Mouse (Mus musculus): Measurements from ENCODE around the gene Scaper. TPM values are rescaled to one million over a fixed set of nuclear protein-coding genes. Genes with fewer than 3 reads are reported as not detected.

Scaper gene
- polyA plus RNA-seq (2017; shearing (Covaris generic)) = 10 to 100 TPM; 22.3 to 25.7 TPM

DNA sequence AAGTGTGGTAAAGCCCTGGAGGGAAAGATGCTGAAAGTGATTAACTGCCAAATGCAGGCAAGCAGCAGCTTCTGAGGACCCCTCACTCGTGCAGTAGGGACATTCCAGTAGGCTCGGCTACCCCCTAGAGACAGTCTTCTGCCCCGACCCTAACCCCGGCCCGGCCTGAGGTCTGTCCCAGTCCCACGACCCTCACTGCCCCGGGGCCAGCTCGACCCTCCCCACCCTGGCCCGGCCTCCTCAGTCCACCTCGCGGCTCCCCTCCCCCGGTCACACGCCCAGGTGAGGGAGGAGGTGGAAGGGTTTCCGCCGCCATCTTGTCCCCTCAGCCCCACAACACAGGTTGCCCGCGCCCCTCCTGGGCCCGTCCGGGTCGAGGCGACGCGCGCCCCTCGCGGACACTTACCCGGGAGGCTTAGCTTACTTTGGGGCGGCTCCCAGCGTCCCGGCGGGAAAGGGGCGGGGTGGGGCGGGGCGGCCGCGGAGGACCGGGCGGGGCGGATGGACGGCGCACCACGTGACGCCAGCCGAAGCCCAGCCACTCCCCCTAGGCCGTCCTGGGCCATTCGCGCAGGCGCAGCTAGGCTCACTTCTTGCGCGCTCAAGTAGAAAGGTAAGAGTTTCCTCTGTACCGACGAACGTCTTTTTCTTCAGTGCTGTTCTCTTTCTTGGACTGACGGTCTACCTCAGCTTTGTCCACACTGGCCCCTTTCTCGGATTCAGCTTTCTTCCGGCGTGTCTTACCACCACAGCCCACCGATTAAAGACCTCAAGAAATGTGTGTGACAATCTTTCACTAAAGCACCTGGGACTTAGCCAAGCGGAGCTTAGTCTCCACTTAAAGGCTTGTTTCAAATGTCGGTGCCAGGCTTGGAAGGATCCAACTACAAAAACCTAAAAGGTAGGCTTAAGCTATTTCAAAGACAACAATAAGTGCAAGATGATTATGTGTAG lies at the start of gene Scaper:
Scaper (minus strand) TSS at position 456 of the 954 bp plus-strand sequence.
- peak; percentile 94 for ATAC-seq

DNA sequence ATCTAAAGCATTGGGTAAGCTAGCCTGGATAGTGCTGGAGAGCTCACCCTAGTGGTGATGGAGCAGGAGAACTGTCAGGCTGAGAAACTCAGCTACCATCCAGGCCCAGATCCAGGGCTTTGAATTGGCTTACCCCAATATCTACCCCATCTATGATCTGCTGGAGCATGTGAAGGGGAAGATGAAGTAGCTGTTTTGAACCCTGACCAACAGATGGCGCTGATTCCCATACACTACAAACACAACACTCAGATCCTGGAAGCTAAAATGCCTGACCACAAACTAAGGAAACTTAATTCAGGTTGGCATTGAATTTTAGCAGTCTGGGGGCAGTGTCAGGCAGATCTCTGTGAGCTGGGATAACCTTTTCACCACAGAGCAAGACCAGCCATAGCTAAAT lies 8.9 kb upstream of the Scaper start:
- peak; percentile 61 for ATAC-seq

DNA sequence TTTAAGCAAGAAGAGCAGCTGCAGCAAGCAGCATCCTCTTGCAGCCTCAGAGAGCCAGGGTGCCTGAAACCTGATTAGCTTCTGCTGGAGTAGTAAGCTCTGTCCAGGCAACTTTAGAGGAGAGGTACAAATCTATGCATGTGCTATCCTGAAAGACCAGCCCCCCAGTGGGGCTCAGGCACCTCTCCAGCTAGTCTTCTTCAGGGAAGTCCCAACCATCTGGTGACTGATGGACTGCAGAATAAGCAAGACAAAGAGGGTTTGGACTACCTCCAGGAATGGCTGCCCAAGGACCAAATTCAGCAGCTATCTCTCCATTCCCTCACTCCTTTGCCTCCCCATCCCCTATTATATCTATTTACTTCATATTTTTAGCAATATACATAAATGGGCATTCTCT lies 3.4 kb upstream of the Scaper start:
- ATAC-seq = no peak

DNA sequence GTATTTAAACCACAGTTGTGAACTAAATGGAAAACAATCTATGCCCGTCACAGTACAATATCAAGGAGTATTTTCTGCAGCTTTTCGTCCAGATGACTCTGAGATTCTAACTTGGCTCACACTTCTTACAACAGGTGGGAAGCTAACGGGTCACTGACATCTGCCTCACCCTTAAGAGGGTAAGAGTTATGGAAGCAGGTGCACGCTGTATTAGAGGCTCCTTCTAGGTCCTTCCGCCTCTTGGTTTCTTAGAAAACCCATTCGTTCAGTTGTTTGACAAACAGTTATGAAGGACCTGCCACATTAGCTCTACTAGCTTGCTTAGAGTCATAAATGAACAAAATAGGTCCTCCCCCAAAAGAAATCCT lies 683 bp upstream of the Scaper start:
- peak; percentile 5 for ATAC-seq

DNA sequence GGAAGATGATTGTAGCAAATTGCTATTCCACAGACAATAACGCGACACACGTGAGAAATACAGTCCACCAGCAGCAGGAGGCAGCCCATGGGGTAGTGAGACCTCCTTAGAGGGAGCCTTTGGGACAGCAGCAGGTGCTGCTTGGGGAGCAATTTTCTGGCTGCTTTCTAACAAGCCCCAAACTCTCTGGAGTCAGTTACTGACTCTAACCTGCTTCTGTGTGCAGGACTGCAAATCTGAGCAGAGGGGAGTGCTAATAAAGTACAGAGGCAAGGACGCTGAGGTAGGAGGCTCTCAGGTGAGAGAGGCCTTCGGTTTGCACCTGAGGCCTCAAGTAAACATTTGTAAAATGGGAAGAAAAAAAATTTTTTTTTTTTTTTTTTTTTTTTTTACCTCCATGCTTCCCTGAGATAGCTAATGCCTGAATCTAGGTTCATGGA lies 675 bp downstream of the Scaper start:
- no peak for ATAC-seq

DNA sequence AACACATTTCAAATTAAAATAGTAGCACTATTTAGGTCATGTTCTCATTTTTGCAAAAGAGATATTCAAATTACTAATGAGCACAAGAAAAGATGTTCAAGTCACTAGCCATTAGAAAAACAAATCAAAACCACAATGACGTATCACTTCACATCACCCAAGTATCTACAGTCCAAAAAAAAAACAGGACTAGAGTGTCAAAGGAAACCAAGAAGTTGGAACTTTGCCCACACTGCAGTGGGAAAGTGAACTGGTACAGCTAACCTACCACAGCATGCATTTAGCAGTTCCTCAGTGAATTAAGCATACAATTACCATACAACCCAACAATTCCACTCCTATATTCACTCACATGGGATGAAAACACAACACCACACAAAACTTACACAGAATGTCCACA lies 5.4 kb downstream of the Scaper start:
- no peak for ATAC-seq

DNA sequence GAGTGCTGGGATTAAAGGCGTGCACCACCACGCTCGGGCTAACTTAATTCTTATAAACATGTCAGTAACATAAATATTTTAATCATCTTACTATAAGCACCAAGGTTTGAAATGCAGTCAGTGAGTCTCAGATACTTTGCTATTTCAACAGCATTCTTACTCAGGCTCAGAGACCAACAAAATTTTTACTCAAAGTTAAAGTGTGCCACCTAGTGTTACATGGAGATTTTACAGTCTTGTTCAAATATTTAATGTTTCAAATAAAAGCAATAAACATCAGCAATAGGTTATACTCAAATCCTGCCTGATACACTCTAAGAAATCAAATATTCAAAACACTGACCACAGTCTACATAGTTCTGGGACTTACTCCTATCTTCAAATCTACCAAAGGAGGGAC lies 19.3 kb downstream of the Scaper start:
- no peak for ATAC-seq

DNA sequence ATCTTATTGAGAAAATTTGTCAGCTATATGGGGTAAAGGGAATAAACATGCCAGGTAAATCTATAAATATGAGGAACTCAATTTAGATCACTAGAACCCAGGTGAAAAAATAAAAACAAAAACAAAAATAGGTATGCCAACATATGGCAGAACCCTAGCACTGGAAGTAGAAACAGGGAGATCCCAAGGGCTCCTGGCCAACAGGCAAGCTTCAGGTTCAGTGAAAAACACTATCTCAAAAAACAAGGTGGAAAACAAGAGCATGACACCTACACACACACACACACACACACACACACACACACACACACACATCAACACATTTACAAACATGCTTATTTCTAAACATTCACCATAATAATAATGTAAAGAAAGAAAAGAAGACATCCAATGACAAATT lies 21.2 kb downstream of the Scaper start:
- ATAC-seq = no peak

DNA sequence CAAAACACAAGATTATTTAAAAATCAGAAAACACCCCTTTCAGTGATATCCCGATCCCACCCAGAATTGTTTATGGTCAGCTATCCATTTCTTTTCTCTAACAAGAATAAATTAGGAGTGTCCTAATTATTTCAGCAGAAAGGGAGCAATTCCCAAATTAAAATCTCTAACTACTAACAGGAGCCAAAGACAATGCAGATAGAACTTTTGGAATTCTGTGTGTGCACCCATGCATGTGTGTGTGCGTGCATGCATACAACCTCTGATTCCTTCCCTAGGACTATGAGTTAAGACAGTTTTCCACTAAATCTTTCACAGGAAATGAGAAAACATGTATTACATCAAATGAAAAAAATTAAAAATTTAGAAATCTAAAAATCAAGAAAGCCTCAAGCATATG lies 26.4 kb downstream of the Scaper start:
- ATAC-seq = no peak

DNA sequence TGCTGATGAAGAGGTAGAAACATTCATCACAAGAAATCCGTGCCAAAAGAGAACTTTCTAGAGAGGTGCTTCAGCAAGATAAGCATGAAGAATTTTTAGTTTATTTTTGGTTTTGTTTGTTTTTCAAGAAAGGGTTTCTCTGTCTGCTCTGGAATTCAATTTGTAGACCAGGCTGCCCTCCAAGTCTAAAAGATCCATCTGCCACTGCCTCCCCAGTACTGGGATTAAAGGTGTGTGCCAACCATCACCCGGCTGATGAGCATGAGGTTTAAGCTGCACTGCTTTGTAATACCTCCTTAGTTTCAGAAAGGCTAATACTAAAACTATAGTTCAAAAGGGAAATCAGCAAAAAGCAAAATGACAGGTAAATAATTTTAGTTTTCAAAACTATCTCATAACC lies 35.0 kb downstream of the Scaper start:
- ATAC-seq = no peak

DNA sequence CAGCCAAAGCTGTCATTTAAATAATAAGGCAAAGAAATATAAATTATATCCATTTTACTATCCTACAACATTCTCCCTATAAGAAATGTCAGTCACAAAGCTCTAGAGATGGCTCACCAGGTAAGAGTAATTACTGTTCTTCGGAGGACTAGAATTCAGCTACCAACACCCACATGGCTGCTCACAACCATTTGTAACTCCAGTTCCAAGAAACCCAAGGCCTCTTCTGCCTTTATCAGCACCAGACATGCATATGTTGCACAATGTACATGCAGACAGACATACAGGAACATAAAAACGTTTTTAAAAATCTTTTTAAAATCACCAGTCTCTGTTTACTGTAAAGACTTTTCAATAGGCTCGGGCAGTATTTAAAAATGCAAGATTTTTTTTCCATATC lies 36.3 kb downstream of the Scaper start:
- ATAC-seq = no peak

DNA sequence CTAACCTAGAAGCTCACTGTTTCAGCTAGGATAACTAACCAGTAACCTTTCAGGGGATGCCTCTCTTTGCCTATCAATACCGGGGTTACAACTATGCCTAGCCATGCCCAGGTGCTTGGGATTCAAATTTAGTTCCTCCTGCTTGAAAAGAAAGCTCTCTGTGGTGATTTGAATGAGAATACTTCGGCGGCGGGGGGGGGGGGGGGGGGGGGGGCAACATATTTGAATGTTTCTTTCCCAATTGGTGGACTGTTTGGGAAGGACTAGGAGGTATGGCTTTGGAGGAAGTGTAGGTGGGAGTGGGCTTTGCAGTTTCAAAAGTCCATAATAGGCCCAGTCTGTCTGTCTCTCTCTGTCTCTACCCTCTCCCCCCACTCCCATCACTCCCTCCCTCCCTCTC lies 37.4 kb downstream of the Scaper start:
- no peak for ATAC-seq

DNA sequence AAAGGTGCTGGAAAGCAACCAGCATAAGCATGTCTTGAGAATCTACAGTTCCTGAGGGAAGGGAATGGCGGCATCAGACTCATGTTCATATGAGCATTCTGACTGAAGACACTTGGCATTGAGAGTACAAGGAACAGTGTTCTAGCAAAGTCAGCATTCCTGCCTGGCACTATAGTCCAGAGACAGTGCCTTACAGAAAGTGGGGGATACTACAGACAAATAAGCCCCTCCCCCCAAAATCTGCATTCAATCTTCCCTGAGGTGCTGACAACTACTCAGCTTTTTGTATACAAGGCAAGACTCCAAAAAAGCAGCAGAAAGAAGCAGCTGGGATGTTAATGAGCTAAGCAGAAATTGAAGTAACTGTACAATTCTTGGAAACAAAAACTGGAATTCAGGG lies 59.9 kb downstream of the Scaper start:
- no peak for ATAC-seq

DNA sequence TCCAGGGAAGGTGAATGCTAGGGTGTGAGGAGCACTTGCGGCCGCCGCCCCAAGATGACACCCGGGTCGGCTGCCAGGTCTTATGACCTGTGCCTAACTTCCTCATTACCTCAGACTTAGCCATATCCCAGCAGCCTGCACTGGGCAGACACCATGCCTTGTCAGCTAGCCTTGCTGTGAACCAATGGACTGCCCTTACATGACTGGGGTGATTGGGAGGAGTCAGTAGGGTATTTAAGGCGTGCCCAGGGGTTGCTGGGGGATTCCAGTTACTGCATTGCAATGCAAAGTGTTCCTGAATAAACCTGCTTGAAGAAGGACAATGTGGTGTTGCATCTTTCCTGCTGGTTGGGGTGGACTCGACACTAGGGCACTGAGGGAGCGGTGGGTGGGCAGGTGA lies 148.5 kb downstream of the Scaper start:
- ATAC-seq = no peak

DNA sequence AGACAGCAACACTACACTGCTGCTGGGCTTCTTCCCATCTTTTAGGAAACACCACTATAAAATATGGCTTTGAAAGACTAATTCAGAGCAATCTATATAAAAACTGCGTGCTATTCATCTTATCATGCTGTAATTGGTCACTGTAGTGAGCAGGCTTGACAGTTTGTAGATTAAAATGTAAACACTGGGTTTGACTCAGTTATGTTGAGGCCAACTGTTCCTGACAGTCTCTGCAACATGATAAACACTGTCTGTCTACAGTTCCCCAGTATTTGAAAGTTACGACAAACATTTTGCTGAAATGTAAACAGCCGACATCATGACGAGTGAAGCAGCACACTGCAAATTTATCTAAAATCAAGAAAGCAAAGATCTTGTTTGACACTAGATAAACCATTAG lies 225.9 kb downstream of the Scaper start:
- no peak for ATAC-seq

DNA sequence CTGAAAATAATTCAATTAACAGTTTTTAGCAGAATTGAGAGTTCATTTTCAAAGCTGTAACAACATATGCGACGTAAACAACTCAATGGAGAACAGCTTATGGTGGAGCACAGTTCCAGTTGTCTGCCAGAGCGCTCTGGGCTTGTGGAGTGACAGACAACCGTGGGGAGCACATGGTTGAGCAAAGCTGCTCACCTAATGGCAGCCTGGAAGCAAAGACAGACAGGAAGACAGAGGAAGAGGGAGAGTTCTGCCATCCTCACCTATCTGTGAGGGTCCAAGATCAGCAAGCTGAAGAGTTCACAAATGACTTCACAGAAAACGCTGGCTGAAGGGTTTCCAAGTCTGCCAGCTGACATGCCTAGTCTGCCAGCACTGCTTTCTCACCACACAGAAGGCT lies 227.4 kb downstream of the Scaper start:
- ATAC-seq = no peak

DNA sequence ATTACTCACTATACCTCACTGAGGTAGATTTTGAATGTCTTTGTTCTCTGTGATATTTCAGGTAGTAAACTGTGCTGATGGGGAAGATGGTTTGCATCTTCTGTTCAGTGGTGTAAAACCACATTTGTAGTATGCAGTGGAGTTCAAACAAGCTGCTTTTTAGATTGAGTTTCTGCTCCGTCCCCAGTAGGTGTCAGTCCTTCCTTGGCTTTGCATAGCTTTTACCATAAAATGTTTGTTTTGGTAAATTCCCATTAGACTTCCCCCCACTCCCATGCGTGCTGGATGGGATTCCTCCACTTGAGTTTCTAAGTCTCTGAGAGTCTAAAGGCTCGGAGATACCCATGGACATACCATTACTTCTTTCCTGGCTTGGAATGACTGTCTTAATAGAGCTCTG lies 231.3 kb downstream of the Scaper start:
- ATAC-seq = no peak

DNA sequence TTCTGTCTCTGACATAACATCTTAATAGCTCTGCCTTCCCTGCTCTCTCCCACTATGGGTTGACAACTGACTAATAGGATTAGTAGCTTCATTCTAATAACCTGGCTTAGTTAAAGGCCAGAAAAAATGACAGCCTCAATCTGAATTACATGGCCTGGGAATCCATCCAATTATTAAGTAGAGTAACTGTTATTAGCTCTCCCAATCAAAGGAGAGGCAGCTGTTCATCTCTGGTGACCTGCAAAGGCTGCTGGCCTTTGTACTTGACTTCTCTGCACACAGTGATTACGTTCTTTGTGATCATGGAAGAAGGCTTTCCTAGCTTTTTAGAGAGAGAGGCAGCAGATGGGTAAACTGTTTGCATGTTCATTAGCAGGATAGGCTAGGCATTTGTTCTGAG lies 242.6 kb downstream of the Scaper start:
- ATAC-seq = no peak

DNA sequence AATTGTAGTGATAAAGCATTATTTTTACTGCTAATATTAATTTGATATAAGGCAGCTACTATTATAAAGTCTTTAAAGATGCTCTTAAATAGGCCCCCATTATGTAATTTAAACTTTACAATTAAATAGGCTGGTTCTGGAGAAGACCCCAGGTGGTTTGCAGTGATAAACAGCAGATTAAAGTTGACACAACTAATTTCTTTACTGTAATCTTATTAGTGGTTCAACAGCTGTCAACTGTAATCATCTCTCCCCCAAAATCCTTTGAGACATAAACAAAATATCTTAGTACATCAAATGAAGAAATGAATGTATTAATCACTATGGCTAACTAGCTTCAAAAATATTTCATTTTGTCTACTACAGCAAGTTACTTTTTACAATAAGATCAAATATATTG lies 260.8 kb downstream of the Scaper start:
- ATAC-seq = no peak

DNA sequence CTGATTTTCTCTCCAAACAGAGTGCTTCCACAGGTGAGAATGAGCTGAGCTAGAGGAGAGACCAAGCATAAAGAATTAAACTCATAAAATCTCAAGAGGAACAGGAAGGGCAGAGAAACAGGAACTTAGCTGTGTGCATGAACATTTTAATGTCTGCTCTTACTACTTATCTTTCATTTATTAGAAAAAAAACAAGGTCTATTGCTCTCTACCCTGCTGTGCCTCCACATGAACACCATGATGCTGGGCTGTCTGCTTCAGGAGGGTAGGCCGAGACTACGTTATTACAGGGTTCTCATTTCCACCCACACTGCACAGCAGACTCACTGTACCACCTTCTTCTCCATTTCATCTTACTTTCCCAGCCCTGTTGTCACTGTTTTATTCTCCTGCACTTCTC lies 291.5 kb downstream of the Scaper start:
- no peak for ATAC-seq

DNA sequence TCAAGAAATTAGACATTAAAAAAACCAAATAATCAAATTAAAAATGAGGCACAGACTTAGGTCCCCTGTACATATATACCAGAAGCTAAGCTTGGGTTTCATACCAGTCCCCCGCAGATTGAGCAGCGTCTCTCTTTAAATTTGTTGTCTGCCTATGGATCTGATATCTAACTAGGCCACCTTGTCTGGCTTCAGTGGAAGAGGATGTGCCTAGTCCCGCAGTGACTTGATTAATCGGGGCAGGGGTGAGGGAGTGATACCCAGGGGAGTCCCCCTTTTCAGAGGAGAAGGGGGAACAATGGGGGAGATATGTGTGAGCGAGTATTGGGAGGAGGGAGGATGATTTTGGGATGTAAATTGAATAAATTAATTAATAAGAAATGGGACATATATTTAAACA lies 310.9 kb downstream of the Scaper start:
- ATAC-seq = no peak

DNA sequence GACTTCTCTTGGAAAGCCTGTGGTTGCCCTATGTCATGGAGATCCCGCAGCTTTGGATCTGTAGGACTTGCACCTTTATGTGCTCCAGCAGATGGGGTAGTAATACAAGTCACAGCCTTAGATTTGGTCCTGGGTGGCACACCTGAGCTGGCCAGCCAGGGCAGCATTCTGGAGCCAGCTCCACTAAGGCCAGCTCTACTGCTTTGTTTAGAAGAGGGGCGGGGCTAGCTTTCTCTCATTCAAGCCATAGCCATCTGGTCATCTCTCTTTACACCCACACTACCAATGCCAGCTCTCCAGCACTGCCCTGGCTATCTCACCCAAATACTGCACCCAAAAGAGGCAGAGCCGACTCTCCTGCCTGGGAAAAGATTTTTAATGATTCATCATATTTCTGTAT lies 323.2 kb downstream of the Scaper start:
- ATAC-seq = no peak

DNA sequence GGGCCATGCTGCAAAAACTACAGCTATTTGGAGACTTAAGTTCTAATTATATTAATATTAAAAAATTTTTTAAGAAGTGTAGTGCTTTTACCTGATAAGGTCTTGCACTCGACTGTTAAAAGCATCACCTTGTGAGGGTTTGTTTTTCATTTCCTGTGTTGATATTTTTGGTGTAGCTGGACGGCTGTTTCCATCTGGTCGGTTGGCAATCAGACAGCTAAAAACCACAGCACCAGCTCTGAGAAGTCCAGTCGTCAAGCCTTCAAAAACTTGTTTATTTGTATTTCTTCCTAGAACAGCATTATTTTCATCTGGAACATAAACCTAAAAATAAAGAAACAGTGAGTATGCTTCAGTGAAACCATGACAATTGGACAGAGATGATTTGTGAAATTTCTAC lies 328.2 kb downstream of the Scaper start:
- no peak for ATAC-seq

DNA sequence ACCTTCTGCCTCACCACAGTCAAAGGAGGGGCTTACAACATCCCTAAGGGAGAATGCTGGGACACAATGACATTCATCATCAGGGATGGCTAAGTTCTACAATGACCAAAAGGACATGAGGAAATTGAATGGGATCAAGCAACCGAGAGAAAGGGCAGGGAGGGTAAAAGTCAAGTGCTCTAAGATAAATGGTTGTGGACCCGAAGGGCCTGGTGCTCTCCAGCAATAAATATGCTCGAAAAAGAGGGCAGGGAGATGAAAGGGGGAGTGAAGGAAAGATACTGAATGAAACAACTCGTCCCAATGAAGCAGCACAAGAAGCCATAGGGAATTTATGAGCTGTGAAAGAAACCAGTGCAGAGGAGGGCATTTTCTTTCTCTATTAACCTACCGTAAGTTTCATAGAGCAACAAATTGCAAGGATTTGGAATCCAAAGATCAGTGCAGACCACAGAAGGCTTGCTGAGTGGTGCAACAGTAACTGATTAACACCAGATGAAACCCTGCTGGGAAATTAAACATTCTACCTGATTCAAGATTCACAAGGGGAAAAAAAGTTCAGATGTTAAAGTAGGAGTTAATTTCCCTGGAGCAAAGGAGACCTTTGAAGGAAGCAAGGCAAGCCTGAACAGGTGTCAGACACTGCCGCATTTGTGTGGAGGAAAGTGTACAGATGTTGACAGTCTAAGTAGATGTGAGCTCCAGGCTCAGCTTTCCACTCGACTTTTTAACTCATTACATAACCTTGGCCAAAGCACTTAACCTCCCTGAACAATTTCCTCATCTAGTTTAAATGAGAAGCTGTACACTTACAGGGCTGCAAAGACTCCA lies 329.0 kb downstream of the Scaper start:
- no peak for ATAC-seq

Measured in CD4-positive, CD25-positive, alpha-beta regulatory T cell, adult 4 months (primary cell).